Mouse (Mus musculus) kidney, postnatal 36 days (tissue): Measurements from ENCODE around the gene Magi2.
"Not testable (repeated sequence)": the region's sequence is repeated elsewhere in the genome, so short reads cannot be mapped to it uniquely, and the experiment has no call there.

Source experiments
- DNase-seq, 2 experiments: peaks; one replicate each; pipeline ENCODE4 v3.0.0; 2021 to 2022; ENCODE audit warnings: mixed read lengths in 2 of 2

Magi2 gene

DNA sequence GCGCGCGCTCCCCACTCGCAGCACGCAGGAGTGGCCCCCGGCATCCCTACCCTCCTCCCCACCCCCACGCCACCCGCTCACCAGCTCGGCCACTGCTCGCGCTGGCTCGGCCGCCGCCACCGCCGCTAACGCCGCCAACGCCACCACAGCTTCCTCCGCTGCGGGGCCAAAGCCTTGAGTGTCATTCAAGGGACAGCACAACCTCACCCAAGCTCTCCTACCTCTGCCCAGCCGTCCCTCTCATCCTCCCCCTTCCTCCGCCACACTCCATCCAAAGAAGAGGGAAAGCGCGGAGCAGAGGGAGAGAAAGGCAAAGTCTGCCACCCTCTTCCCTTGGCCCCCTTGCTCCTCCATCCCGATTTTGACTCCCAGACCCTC is at the start of gene Magi2:
Gene Magi2 (plus strand): TSS at position 171 of the 378 bp plus-strand sequence.
- DNase-seq, result no peak

DNA sequence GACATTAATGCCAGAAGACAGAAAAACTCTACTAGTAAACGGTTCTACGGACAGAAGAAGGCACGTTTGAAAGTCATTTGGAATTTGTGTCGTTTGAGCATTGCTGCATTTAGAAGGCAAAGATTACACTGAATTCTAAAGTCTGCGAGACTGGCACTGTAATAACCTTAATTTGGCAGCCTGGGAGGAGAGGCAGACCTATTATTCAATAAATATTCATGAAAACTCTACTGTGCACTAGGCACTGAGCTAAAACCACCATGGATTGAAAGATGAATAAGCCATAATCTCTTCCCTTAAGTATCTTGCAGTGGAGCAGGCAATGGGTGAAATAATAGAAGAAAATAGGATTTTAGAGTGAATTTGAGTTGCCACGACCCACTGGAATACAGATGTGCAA is 48.2 kb upstream of the Magi2 start:
- no peak for DNase-seq

DNA sequence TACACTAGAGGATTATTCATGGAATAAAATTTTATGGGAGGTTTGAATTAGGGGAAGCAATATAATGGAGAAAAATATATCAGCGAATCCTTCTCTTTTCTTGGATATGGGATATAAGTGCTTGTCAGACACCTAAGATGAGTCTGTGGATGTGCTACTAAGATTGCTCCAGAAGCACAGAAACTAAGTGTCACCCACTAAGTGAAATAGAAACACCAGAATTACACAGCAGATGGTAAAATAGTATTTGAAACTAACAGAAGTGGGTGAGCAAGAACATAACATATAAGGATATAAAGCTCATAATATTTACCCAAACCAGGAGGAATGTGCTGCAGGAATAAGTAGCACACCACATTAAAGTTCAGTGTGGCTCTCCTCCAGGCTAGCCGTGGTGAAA is 40.7 kb upstream of the Magi2 start:
- no peak for DNase-seq

GRCm38 (mm10) chr5:19211665-19212064 is 15.2 kb upstream of the Magi2 start:
- no peak for DNase-seq

DNA sequence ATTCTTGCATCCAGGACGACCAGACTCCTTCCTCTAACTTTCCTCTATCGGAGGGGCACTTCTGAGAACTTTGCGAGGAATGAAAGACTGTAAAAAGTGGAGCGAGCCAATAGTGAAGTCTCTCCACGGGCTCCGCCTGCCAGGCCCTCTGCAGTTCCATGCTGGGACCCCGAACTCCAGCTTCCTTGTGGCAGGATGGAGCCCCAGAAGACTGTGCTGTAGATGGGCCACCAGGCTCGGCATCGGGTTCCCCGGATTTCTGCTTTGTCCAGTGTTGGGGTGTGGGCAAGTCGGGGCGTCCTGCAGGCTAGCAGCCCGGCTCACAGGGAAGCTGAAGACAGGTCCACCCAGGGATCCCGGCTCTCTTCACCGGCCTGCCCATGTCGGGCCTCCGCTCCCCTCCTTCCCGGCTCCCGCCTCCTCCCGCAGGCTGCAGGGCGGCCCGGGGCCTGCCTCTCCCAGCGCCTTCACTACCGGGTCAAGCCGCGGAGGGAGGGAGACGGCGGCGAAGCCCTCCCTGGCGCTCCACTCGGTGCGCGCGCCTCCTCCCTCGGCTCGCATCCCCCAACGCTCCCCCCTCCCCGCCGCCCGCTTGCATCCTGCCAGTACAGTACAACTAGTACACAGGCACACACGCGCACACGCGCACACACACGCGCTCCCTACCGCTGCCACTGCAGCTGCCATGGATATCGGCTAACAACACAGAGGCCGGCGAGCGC is 531 bp upstream of the Magi2 start:
- DNase-seq, result peak; percentile 73 to 77

DNA sequence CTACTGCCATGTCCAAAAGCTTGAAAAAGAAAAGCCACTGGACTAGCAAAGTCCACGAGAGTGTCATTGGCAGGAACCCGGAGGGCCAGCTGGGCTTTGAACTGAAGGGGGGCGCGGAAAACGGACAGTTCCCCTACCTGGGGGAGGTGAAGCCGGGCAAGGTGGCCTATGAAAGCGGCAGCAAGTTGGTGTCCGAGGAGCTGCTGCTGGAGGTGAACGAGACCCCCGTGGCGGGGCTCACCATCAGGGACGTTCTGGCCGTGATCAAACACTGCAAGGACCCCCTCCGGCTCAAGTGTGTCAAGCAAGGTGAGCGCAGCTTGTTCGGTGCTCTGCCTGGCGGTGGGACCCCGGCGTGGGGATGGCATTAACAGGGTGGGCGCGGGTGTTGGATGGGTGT is 445 bp downstream of the Magi2 start:
- DNase-seq, result peak in 1 of 2 experiments; percentile 20

DNA sequence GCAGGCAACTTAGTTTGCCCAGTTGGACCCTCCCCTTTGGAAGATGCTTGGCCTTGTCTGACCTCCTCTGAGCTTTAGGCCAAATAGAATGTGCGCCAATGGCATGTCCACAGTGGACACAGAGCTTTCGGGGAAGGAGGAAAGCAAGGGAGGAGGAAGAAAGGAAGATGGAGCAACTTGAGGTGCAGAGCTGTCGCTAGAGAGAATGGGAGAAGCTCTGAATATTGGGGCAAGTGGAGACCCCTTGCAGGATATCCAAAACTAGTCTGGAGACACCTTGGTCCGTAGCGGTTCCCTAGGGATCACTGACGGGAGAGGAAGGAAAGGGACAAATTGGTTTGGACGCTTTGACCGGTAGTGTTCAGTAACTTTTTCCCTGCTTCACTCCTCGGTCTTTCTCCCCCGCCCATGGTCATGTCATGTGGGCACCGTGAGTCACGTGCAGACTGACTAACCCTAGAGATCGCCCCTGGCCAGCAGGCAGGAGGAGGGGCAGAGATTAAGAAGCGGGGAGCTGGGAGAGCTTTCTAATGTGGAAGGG is 1.0 kb downstream of the Magi2 start:
- peak; percentile 76 for DNase-seq

GRCm38 (mm10) chr5:19241797-19242196 is 15.0 kb downstream of the Magi2 start:
- no peak for DNase-seq

- DNase-seq, result no peak
Measured at GRCm38 (mm10) chr5:19246426-19246825, 19.6 kb downstream of the Magi2 start.

- no peak for DNase-seq
Measured at GRCm38 (mm10) chr5:19247266-19247665, 20.4 kb downstream of the Magi2 start.

DNA sequence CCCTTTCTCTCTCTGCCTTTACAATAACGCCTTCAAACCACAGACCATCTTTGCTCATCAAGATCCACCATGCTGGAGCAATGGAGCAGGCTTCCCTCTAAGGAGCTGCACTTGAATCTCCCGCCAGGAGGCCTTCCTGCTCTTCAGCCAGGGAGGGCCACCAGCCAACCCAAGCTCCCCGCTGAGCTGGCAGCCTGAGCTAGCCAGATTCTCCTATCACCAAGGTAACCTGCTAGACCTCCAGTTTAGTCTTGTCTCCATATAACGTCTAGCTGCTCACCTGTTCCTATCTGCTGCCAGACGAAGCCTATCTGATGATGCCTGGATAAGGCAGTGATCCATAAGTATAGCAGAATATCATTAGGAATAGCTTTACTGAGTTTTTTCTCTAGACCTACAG is 36.0 kb downstream of the Magi2 start:
- DNase-seq, result no peak

DNA sequence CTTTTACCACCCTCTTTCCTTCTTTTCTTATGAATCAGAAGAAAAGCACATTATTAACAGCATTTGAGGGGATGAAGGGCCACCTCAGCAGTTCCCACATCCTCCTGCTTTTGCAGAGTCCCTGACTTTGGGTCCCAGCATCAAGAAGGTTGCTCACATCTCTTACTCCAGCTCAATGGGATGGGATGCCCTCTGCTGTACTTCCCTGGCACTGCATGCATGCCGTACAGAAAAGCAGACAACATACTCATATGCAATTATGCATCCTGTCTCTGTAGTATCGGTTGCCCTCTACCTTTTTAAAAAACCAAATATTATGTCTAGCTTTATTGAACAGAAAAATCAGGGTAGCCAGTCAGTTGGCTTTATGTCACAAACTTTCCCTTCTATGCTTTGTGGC is 37.8 kb downstream of the Magi2 start:
- DNase-seq, result peak in 1 of 2 experiments; percentile 52

GRCm38 (mm10) chr5:19292581-19292980 is 65.7 kb downstream of the Magi2 start:
- no peak for DNase-seq

GRCm38 (mm10) chr5:19306656-19307055 is 79.8 kb downstream of the Magi2 start:
- DNase-seq, result no peak

DNA sequence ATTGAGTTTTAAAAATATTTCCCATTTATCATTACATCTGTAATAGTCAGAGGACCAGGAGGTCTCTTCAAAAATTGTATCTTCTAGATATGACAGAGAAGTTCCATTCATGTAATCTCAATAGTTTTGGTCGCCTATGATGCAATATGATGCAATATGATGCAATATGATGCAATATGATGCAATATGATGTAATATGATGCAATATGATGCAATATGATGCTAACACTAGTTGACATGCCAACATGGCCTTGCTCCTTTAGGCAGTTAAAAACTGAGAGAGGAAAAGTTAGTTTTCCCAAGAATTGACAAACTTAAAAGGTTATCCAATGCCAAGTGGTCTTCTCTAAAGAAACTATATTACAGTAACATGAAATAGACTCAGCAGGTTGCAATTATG is 83.0 kb downstream of the Magi2 start:
- no peak for DNase-seq

DNA sequence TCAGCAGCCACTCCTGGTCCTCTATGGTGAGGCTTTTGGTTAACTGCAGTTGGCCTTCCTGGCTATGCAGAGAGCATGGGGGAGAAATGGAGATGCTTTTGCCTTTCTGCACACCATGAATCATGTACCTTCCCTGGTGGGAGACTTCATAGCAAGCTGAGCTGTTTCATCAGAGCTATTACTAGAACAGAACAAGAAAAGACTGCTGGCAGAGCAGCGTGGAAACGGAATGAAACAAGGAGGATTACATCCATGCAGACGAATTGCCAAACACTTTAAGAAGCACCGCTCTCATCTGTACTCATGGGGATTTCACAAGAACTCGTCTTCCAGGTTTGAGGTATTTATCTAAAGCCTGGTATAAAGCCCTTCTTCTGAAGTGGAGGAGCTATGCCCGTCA is 95.7 kb downstream of the Magi2 start:
- DNase-seq, result no peak

GRCm38 (mm10) chr5:19337561-19337960 is 110.7 kb downstream of the Magi2 start:
- DNase-seq, result no peak

- no peak for DNase-seq
Measured at GRCm38 (mm10) chr5:19368175-19368574, 141.3 kb downstream of the Magi2 start.

DNA sequence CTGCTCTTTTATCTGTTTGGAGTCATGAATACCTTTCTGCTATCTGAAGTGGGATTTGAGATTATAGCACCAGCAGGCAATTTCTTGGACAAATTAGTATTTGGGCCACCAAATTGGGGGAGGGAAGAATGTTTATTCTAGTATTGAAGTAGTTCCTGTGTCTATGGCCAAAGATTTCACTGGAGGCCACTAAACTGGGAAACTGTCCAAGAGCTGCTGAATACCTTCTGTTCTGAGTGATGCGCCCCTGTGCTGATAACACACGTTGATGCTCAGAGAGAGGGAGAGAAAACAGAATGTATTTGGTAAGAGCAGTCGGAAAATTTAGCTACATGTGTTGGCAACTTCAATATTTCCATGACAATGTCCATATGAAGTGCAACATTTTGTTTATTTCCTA is 169.0 kb downstream of the Magi2 start:
- DNase-seq, result no peak

- no peak for DNase-seq
Measured at GRCm38 (mm10) chr5:19400299-19400698, 173.5 kb downstream of the Magi2 start.

DNA sequence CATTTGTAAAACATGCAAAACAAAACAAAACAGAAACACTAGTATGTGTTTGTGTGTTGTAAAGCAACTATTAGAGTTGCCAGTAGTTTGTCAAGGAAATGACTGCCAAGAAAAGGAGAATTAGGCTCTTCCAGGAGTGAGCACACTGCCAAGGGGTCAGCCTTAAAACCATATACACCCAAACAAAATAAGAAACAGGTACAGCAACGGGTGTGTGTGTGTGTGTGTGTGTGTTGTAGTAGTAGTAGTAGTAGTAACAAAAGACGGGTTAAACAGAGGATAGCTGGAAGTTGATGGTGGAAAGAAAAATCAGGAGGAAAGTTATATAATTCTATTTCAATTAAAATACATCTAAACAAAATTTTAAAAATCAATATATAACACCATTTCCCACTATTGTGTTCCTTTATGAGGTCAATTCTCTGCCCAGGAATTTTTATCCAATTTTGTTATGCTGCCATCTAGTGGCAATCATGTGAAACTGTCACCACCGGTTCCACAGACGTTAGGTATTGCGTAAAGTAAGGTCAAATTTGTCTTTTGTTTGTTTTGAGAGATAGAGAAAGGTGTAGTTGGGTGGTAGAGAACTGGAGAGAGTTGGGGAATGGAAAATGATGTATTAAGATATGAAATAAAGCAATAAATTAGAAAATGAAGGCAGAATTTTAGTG is 174.0 kb downstream of the Magi2 start:
- peak in 1 of 2 experiments; percentile 4 for DNase-seq

GRCm38 (mm10) chr5:19404268-19404667 is 177.4 kb downstream of the Magi2 start:
- DNase-seq, result not testable (repeated sequence)

DNA sequence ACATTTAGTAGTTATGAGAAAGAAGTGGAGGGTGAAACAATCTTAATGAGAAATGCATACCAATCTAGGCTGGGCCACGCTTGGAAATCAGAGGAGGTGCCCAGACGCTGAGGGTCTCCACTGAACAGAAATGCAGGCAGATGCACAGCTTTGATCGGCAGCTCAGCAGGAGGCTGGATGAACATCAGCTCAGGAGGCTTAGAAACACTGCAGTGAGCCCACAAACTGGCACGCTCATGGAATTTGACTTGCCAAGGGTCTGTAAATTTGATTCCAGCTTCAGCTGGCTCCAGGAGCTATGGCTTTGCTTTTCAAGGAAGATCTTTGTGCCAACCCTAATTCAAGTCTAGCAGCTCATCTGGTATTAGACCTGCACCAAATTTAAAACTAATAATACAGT is 187.7 kb downstream of the Magi2 start:
- no peak for DNase-seq

- DNase-seq, result peak; percentile 9 to 38
Measured at GRCm38 (mm10) chr5:19429290-19429689, 202.5 kb downstream of the Magi2 start.
